Mouse (Mus musculus): ENCODE data around the gene Ubp1. TPM values are rescaled to one million over a fixed set of nuclear protein-coding genes. Genes with fewer than 3 reads are reported as not detected.

Gene Ubp1
- polyA plus RNA-seq, 1 experiment from 2014 or later, result 30.2 TPM

GRCm38 (mm10) chr9:114019012-114019762 lies 88.5 kb downstream of the Ubp1 start:
- 85% methylated on average over 7 of the region's 7 CpGs for WGBS
- Histone ChIP-seq H3K9ac (no peak overlapping the region), H3K27ac (no peak overlapping the region), H3K4me1 (no peaks in the 10 kb centered on the region), H3K9me3 (no peaks in the 10 kb centered on the region), H3K4me2 (no peak overlapping the region), H3K36me3 (no peaks in the 10 kb centered on the region), H3K4me3 (no peak overlapping the region), H3K27me3 (peaks cover 10% of the 10 kb centered on the region; the same call in 1 of the 2 replicates)
- no peak for ATAC-seq (ENCODE audit: insufficient number of reproducible peaks, low FRiP score, low TSS enrichment, low read depth)

- WGBS, result 47% methylated on average over 4 of the region's 4 CpGs
- H3K4me3 ChIP-seq, result no peak overlapping the region
- H3K27me3 ChIP-seq, result peaks cover 23% of the 10 kb centered on the region
- no peak overlapping the region for H3K4me2 ChIP-seq
- H3K36me3 ChIP-seq, result no peaks in the 10 kb centered on the region
- no peak overlapping the region for H3K27ac ChIP-seq
- ATAC-seq (ENCODE audit: insufficient number of reproducible peaks, low FRiP score, low TSS enrichment, low read depth), result no peak
- H3K4me1 ChIP-seq, result peaks cover 17% of the 10 kb centered on the region
- H3K9me3 ChIP-seq, result no peaks in the 10 kb centered on the region
- no peak overlapping the region for H3K9ac ChIP-seq
Observed at GRCm38 (mm10) chr9:114022141-114022540, 91.4 kb downstream of the Ubp1 start.

DNA sequence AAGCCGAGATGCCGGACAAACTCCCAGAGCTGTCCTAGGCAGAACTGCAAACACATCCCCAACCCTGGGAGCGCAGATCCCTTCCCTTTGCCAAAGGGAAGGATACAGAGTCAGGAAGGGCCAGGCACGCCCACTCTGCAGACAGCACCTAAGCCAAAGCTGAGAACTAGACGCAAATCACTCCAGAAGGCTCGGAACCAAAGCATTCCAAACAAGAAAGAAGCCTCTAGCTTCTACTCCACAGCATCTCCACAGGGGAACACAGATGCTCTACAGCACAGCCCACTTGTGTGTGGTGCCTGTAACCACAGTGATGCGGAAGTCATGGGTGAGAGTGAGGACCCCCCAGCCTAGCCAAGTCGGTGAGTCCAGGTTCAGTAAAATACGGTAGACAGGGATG lies 94.4 kb downstream of the Ubp1 start:
- Histone ChIP-seq H3K4me3 (peak overlapping the region; percentile 57; the same call in 1 of the 2 replicates), H3K27ac (no peak overlapping the region), H3K9ac (no peak overlapping the region), H3K9me3 (no peaks in the 10 kb centered on the region), H3K36me3 (no peaks in the 10 kb centered on the region), H3K4me1 (peaks cover 17% of the 10 kb centered on the region), H3K4me2 (peak overlapping the region; percentile 96; the same call in 1 of the 2 replicates), H3K27me3 (peaks cover 29% of the 10 kb centered on the region)
- no peak for ATAC-seq (ENCODE audit: insufficient number of reproducible peaks, low FRiP score, low TSS enrichment, low read depth)
- 20% methylated on average over 9 of the region's 9 CpGs for WGBS

DNA sequence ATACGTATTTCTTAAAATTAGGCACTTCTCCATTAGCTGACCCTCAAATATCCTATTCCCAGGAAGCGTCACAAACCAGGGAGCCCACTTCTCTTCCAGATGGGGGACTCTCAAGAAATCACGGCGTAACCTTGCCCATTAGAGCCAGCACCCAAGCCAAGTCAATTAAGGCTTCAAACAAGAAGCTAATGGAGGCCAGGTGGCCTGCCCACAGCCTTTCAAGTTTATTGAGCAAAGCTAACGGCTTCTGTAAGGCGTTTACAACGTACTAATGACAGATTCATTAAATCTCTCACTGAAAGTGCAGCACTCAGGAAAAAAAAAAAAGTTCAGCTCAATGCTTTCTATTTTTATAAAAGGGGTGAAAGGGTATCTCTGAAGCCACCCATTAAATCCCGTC lies 95.1 kb downstream of the Ubp1 start:
- WGBS, result 5% methylated on average over 8 of the region's 8 CpGs
- Histone ChIP-seq H3K27me3 (peaks cover 29% of the 10 kb centered on the region), H3K36me3 (no peaks in the 10 kb centered on the region), H3K4me3 (peak overlapping the region; percentile 57), H3K9ac (peak overlapping the region; percentile 44; the same call in 1 of the 2 replicates), H3K9me3 (no peaks in the 10 kb centered on the region), H3K4me1 (peaks cover 17% of the 10 kb centered on the region), H3K4me2 (peak overlapping the region; percentile 96), H3K27ac (no peak overlapping the region)
- ATAC-seq (ENCODE audit: insufficient number of reproducible peaks, low FRiP score, low TSS enrichment, low read depth), result no peak

DNA sequence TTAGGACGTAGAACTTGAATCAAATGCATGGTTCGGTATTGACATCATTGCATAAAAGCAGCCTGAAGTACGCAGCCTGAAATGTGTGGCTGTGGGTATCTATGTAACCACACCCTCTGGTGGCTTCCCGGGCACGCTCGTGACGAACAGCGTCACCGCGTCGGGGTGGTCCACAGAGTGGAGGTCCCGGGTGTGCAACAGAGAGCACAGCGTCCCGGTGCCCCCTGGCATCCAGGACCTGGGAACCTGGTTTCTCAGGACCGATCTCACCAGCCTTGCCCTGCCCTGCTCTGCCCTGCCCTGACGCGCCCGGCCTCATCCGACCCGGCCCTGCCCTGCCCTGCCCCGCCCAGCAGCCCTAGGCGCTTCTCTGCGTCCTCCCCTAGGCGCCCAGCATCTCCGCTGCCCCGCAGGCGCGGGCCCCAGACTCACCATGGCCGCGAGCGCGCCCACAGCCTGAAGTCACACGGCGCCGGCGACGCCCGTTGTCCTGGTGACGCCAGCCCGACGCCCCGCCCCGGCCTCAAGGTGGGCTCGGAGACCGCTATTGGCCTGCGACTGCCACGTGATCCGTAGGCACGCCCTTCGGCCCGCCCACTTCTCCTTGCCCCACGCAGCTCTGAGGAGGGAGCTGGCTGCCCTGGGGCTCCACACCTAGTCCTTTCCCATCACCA lies 95.7 kb downstream of the Ubp1 start:
- WGBS, result under 1% methylated on average over 51 of the region's 52 CpGs
- peaks cover 29% of the 10 kb centered on the region for H3K27me3 ChIP-seq
- H3K36me3 ChIP-seq, result no peaks in the 10 kb centered on the region
- H3K4me2 ChIP-seq, result peak overlapping the region; percentile 96
- peak overlapping the region; percentile 57 for H3K4me3 ChIP-seq
- peak overlapping the region; percentile 44; the same call in 1 of the 2 replicates for H3K9ac ChIP-seq
- no peaks in the 10 kb centered on the region for H3K9me3 ChIP-seq
- H3K27ac ChIP-seq, result no peak overlapping the region
- peak; percentile 71 for ATAC-seq (ENCODE audit: insufficient number of reproducible peaks, low FRiP score, low TSS enrichment, low read depth)
- peaks cover 17% of the 10 kb centered on the region for H3K4me1 ChIP-seq

Other genes starting within 250 kb of the Ubp1 start
- 82.8 and 82.9 TPM in 2 replicates for gene Pdcd6ip, start 222.7 kb upstream of the Ubp1 start, polyA plus RNA-seq (2015; fragmentation: Nextera tagmentation; extraction: Ambion mirVana)
- 21.3 and 22.2 TPM in 2 replicates for gene Clasp2, start 189.5 kb upstream of the Ubp1 start, polyA plus RNA-seq (2015; fragmentation: Nextera tagmentation; extraction: Ambion mirVana)
- gene Fbxl2, start 115.3 kb downstream of the Ubp1 start, polyA plus RNA-seq (2015; fragmentation: Nextera tagmentation; extraction: Ambion mirVana), result 4.1 and 4.7 TPM in 2 replicates
- 22.9 and 23.9 TPM in 2 replicates for gene Susd5, start 126.2 kb downstream of the Ubp1 start, polyA plus RNA-seq (2015; fragmentation: Nextera tagmentation; extraction: Ambion mirVana)